Mouse (Mus musculus) T-helper 2 cell (primary cell): ENCODE results near the gene Hist2h2bb.
"Not testable (repeated sequence)": the region's sequence is repeated elsewhere in the genome, so short reads cannot be mapped to it uniquely, and the experiment has no call there.

ENCODE experiments used
- in situ Hi-C: fragments of 300-600 bp; cut with MboI, MseI; formaldehyde crosslinking; loops from one replicate; pipeline ENCODE4 v1.15.1; 2025; ENCODE audit warnings: high pct_unique_total_duplicates

The Hist2h2bb gene

GRCm38 (mm10) chr3:96239949-96240798, 29.4 kb upstream of the Hist2h2bb start, which contains the start of gene Hist2h2aa2:
Hist2h2aa2 (minus strand) TSS chr3:96240276.
- in situ Hi-C loops = not testable (repeated sequence)

GRCm38 (mm10) chr3:96240799-96241197, 28.8 kb upstream of the Hist2h2bb start:
- in situ Hi-C loops = no loop called here

- in situ Hi-C loops = no loop called here
Measured at GRCm38 (mm10) chr3:96243921-96244572, 25.5 kb upstream of the Hist2h2bb start.

- in situ Hi-C loops = not testable (repeated sequence)
Measured at GRCm38 (mm10) chr3:96245003-96245886, 24.3 kb upstream of the Hist2h2bb start, which contains the start of gene Hist2h2aa1. Hist2h2aa1 (plus strand) TSS chr3:96245497.

GRCm38 (mm10) chr3:96246018-96246417, 23.5 kb upstream of the Hist2h2bb start:
- in situ Hi-C loops = not testable (repeated sequence)

- in situ Hi-C loops = not testable (repeated sequence)
Measured at GRCm38 (mm10) chr3:96246427-96246856, 23.1 kb upstream of the Hist2h2bb start, which contains the start of gene Hist2h3c1. Hist2h3c1 (plus strand) TSS chr3:96246685.

- in situ Hi-C loops = no loop called here
Measured at GRCm38 (mm10) chr3:96247356-96248140, 22.0 kb upstream of the Hist2h2bb start.

- in situ Hi-C loops = no loop called here
Measured at GRCm38 (mm10) chr3:96248141-96249033, 21.2 kb upstream of the Hist2h2bb start.

- in situ Hi-C loops = no loop called here
Measured at GRCm38 (mm10) chr3:96249034-96249345, 20.6 kb upstream of the Hist2h2bb start.

- in situ Hi-C loops = no loop called here
Measured at GRCm38 (mm10) chr3:96250890-96251289, 18.7 kb upstream of the Hist2h2bb start.

- in situ Hi-C loops = no loop called here
Measured at GRCm38 (mm10) chr3:96251787-96252186, 17.8 kb upstream of the Hist2h2bb start.

GRCm38 (mm10) chr3:96254683-96255355, 14.7 kb upstream of the Hist2h2bb start:
- in situ Hi-C loops = no loop called here

GRCm38 (mm10) chr3:96255926-96256593, 13.5 kb upstream of the Hist2h2bb start:
- in situ Hi-C loops = no loop called here

- in situ Hi-C loops = no loop called here
Measured at GRCm38 (mm10) chr3:96257190-96257589, 12.4 kb upstream of the Hist2h2bb start.

GRCm38 (mm10) chr3:96260220-96260619, 9.3 kb upstream of the Hist2h2bb start:
- in situ Hi-C loops = loop anchor here (10.0 kb wide), 1 partner anchor 585 kb away; no protein-coding TSS in a partner anchor

- in situ Hi-C loops = loop anchor here (10.0 kb wide), 1 partner anchor 587 kb away; no protein-coding TSS in a partner anchor
Measured at GRCm38 (mm10) chr3:96261623-96262022, 7.9 kb upstream of the Hist2h2bb start.

- in situ Hi-C loops = loop anchor here (10.0 kb wide), 1 partner anchor 588 kb away; no protein-coding TSS in a partner anchor
Measured at GRCm38 (mm10) chr3:96262216-96262875, 7.2 kb upstream of the Hist2h2bb start.
